In genomic region chr2:33360564-33360963, GRCm38 (mm10) we compare ENCODE assay signal across 25 mouse cellular contexts. TPM values are rescaled to one million over a fixed set of nuclear protein-coding genes. Genes with fewer than 3 reads are reported as not detected.
A peak's percentile ranks its signal among the peaks of the same experiment; 100 is the strongest.
DNase-seq lines count a peak whose midpoint lies in the region; ATAC-seq and TF ChIP-seq lines count a peak whose summit lies in the region.
"Had no signal": no experiment of that assay in that cellular context is flagged by ENCODE, and none has a peak within 500 bp of the region (broad histone marks: within the 10 kb centered on the region; RNA-seq: fewer than 3 reads in every experiment).

No protein-coding gene starts in this region.

- H3K4me3 ChIP-seq in liver, postnatal 0 days (ENCODE audit: low read depth, low read length) = no peak overlapping the region
- no peak overlapping the region for H3K4me3 ChIP-seq in kidney, embryonic 16.5 days (ENCODE audit: low read length)
- no peak overlapping the region for H3K4me3 ChIP-seq in stomach, postnatal 0 days (ENCODE audit: low read depth, low read length)
- H3K4me3 ChIP-seq: embryonic facial prominence, embryonic 12.5 days; heart, adult 2 months; heart, embryonic 13.5 days; limb, embryonic 13.5 days; midbrain, embryonic 13.5 days; neural tube, embryonic 12.5 days had no signal

- no peak for TF ChIP-seq EP300 in liver, postnatal 0 days (IDR thresholded peaks at IDR 0.05; ENCODE audit: low read depth)
- no peak for TF ChIP-seq EP300 in stomach, postnatal 0 days (optimal IDR thresholded peaks at IDR 0.05)

- peak; percentile 58 for DNase-seq in kidney, adult 11 months
- no peak for DNase-seq in kidney, postnatal 10 days
- DNase-seq in liver, postnatal 0 days = no peak
- no peak for DNase-seq in liver
- DNase-seq in stomach, postnatal 0 days (ENCODE audit: low spot score) = no peak
- no peak for DNase-seq in spleen, postnatal 14 days (ENCODE audit: low spot score in 2 of 2)
- no peak for DNase-seq in adrenal gland, adult 2 months
- DNase-seq: adrenal gland, postnatal 36 days; cerebellum, postnatal 25 days; forebrain, postnatal 0 days; gastrocnemius, postnatal 36 days; heart, postnatal 14 days; lung, adult 18-20 months; lung, postnatal 10 days; right cerebral cortex, postnatal 14 days; spleen, adult 18-20 months; thymus, postnatal 36 days had no signal

- ATAC-seq in liver, postnatal 0 days = peak; percentile 34; the same call in 1 of the 2 replicates
- peak; percentile 63; the same call in 1 of the 2 replicates for ATAC-seq in kidney, embryonic 16.5 days (ENCODE audit: low FRiP score, low TSS enrichment)
- 0 out of 2 replicates have a peak, but pooled peaks have one; percentile 4 for ATAC-seq in stomach, postnatal 0 days (ENCODE audit: low FRiP score, low TSS enrichment)
- ATAC-seq: CD4-positive, CD25-positive, alpha-beta regulatory T cell, adult 4 months; forebrain, postnatal 0 days; midbrain, embryonic 13.5 days had no signal

- no peaks in the 10 kb centered on the region for H3K27me3 ChIP-seq in liver, postnatal 0 days (ENCODE audit: insufficient read depth, low read length)
- no peaks in the 10 kb centered on the region for H3K27me3 ChIP-seq in kidney, embryonic 16.5 days (ENCODE audit: insufficient read depth, low read length)
- no peaks in the 10 kb centered on the region for H3K27me3 ChIP-seq in stomach, postnatal 0 days (ENCODE audit: control insufficient read depth, insufficient read depth, low read length)
- H3K27me3 ChIP-seq: embryonic facial prominence, embryonic 12.5 days; heart, embryonic 13.5 days; limb, embryonic 13.5 days; neural tube, embryonic 12.5 days had no signal

- H3K4me2 ChIP-seq in liver, postnatal 0 days (ENCODE audit: low read depth, low read length) = no peak overlapping the region
- no peak overlapping the region for H3K4me2 ChIP-seq in kidney, embryonic 16.5 days (replicated peaks; ENCODE audit: low read depth, low read length)
- H3K4me2 ChIP-seq in stomach, postnatal 0 days (replicated peaks; ENCODE audit: low read depth) = no peak overlapping the region
- H3K4me2 ChIP-seq: embryonic facial prominence, embryonic 12.5 days; heart, embryonic 13.5 days; limb, embryonic 13.5 days; midbrain, embryonic 13.5 days; neural tube, embryonic 12.5 days had no signal

- no peak overlapping the region for H3K27ac ChIP-seq in liver, postnatal 0 days (ENCODE audit: low read depth)
- H3K27ac ChIP-seq in kidney, embryonic 16.5 days (ENCODE audit: low read length) = peak overlapping the region; percentile 54
- no peak overlapping the region for H3K27ac ChIP-seq in stomach, postnatal 0 days (replicated peaks)
- H3K27ac ChIP-seq: embryonic facial prominence, embryonic 12.5 days; heart, adult 2 months; heart, embryonic 13.5 days; limb, embryonic 13.5 days; midbrain, embryonic 13.5 days; neural tube, embryonic 12.5 days had no signal

- WGBS in liver, postnatal 0 days (ENCODE audit: insufficient replicate concordance) = 63% methylated on average over 3 of the region's 3 CpGs
- WGBS in kidney, embryonic 16.5 days = 71% methylated on average over 3 of the region's 3 CpGs
- 77% methylated on average over 3 of the region's 3 CpGs for WGBS in stomach, postnatal 0 days

- H3K4me1 ChIP-seq in liver, postnatal 0 days (ENCODE audit: insufficient read depth) = peaks cover 21% of the 10 kb centered on the region
- H3K4me1 ChIP-seq in kidney, embryonic 16.5 days (ENCODE audit: insufficient read depth, low read length) = peaks cover 7% of the 10 kb centered on the region
- H3K4me1 ChIP-seq in stomach, postnatal 0 days (replicated peaks; ENCODE audit: control insufficient read depth, insufficient read depth) = peaks cover 2% of the 10 kb centered on the region; the same call in 1 of the 2 replicates
- H3K4me1 ChIP-seq: embryonic facial prominence, embryonic 12.5 days; limb, embryonic 13.5 days had no signal

- no peak overlapping the region for H3K9ac ChIP-seq in liver, postnatal 0 days (replicated peaks)
- no peak overlapping the region for H3K9ac ChIP-seq in kidney, embryonic 16.5 days (replicated peaks; ENCODE audit: low read length)
- H3K9ac ChIP-seq in stomach, postnatal 0 days (ENCODE audit: low read length) = no peak overlapping the region
- H3K9ac ChIP-seq: embryonic facial prominence, embryonic 12.5 days; forebrain, postnatal 0 days; heart, embryonic 13.5 days; limb, embryonic 13.5 days; midbrain, embryonic 13.5 days; neural tube, embryonic 12.5 days had no signal

- no peaks in the 10 kb centered on the region for H3K9me3 ChIP-seq in liver, postnatal 0 days (ENCODE audit: low read length)
- no peaks in the 10 kb centered on the region for H3K9me3 ChIP-seq in kidney, embryonic 16.5 days (ENCODE audit: low read length)
- no peaks in the 10 kb centered on the region for H3K9me3 ChIP-seq in stomach, postnatal 0 days (ENCODE audit: control insufficient read depth, low read length)
- H3K9me3 ChIP-seq: embryonic facial prominence, embryonic 12.5 days; heart, embryonic 13.5 days; limb, embryonic 13.5 days; midbrain, embryonic 13.5 days had no signal

- no peaks in the 10 kb centered on the region for H3K36me3 ChIP-seq in liver, postnatal 0 days (replicated peaks; ENCODE audit: insufficient read depth, low read length)
- H3K36me3 ChIP-seq in kidney, embryonic 16.5 days (ENCODE audit: insufficient read depth, low read length) = no peaks in the 10 kb centered on the region
- H3K36me3 ChIP-seq in stomach, postnatal 0 days (ENCODE audit: control insufficient read depth, insufficient read depth, low read length) = no peaks in the 10 kb centered on the region
- H3K36me3 ChIP-seq: embryonic facial prominence, embryonic 12.5 days; heart, embryonic 13.5 days; limb, embryonic 13.5 days had no signal

- TF ChIP-seq CTCF in liver, postnatal 0 days (IDR thresholded peaks at IDR 0.05; ENCODE audit: low read depth) = no peak
- no peak for TF ChIP-seq CTCF in stomach, postnatal 0 days (IDR thresholded peaks at IDR 0.05; ENCODE audit: low read depth)

RNA-seq across cellular contexts. Expression of gene Ralgps1, which starts 10.7 kb away (rescaled TPM):
- polyA plus RNA-seq in liver, postnatal 0 days (2015; fragmentation: Nextera tagmentation; extraction: Ambion mirVana) = 0.51 and 0.83 TPM in 2 replicates
- polyA plus RNA-seq in kidney, embryonic 16.5 days (2015; fragmentation: Nextera tagmentation; extraction: Ambion mirVana) = 5.2 and 7.1 TPM in 2 replicates
- 2.1 and 2.2 TPM in 2 replicates for polyA plus RNA-seq in stomach, postnatal 0 days (2015; fragmentation: Nextera tagmentation; extraction: Ambion mirVana)
- 1 to 10 TPM; 4.2 to 5.1 TPM for total RNA-seq in adrenal gland, adult 2 months (2021)
- 2.8 and 3.8 TPM in 2 replicates for polyA plus RNA-seq in adrenal gland, adult 2 months (2012; rRNA removed)

Comparison
In these comparisons a context has a peak if more than half of its experiments do, and no peak if none do; other contexts are left out.
1. ATAC-seq: peak in every context shown above with its lines; median percentile 63 in kidney, embryonic 16.5 days; 34 in liver, postnatal 0 days; 4 in stomach, postnatal 0 days.